Mouse (Mus musculus) liver, postnatal 0 days (tissue): Measurements from ENCODE around the gene Pld4. TPM values are rescaled to one million over a fixed set of nuclear protein-coding genes. Genes with fewer than 3 reads are reported as not detected.

Experiments used
- ATAC-seq: fragments of 200-750 bp; cut with Nextera tagmentation; 2 replicates; pipeline ENCODE4 v1.8.0; 2017; ENCODE audit warnings: mild to moderate bottlenecking, moderate library complexity
- DNase-seq: peaks from one replicate; pipeline ENCODE4 v3.0.0-alpha.2; 2016
- H3K27ac ChIP-seq: fragments of 300-500 bp; sonication (generic); 2 replicates; pipeline ENCODE4 v1.5.1; 2014; ENCODE audit warnings: antibody characterized with exemption, moderate library complexity, mild to moderate bottlenecking, low read depth
- H3K27me3 ChIP-seq: fragments of 300-500 bp; sonication (generic); 2 replicates; pipeline ENCODE4 v1.6.1; 2014; ENCODE audit warnings: low read length, control low read depth, mixed read lengths; ENCODE audit not compliant: insufficient read depth
- H3K36me3 ChIP-seq: fragments of 300-500 bp; sonication (generic); replicated peaks from 2 replicates; pipeline ENCODE4 v1.6.1; 2014; ENCODE audit warnings: mild to moderate bottlenecking, control low read depth, low read length, moderate library complexity, mixed read lengths; ENCODE audit not compliant: insufficient read depth
- H3K4me1 ChIP-seq: fragments of 300-500 bp; sonication (generic); 2 replicates; pipeline ENCODE4 v1.6.1; 2014; ENCODE audit warnings: antibody characterized with exemption, mild to moderate bottlenecking, control low read depth; ENCODE audit not compliant: insufficient read depth
- H3K4me2 ChIP-seq: fragments of 300-500 bp; sonication (generic); 2 replicates; pipeline ENCODE4 v1.6.1; 2014; ENCODE audit warnings: low read depth, mild to moderate bottlenecking, low read length, moderate library complexity, mixed read lengths
- H3K4me3 ChIP-seq: fragments of 300-500 bp; sonication (generic); 2 replicates; pipeline ENCODE4 v1.5.1; 2014; ENCODE audit warnings: low read depth, low read length
- H3K9ac ChIP-seq: fragments of 300-500 bp; sonication (generic); replicated peaks from 2 replicates; pipeline ENCODE4 v1.6.1; 2014; ENCODE audit warnings: mild to moderate bottlenecking, moderate library complexity
- H3K9me3 ChIP-seq: fragments of 300-500 bp; sonication (generic); 2 replicates; pipeline ENCODE4 v1.6.1; 2016; ENCODE audit warnings: mild to moderate bottlenecking, control low read depth, low read length, mixed read lengths
- CTCF ChIP-seq: sonication (generic); IDR thresholded peaks from 2 replicates; pipeline ENCODE4 v1.5.1; 2016; ENCODE audit warnings: antibody characterized with exemption, low read depth
- EP300 ChIP-seq: IDR thresholded peaks from 2 replicates; pipeline ENCODE4 v1.6.1; 2016; ENCODE audit warnings: antibody characterized with exemption, low read depth, mild to moderate bottlenecking
- WGBS: fragments of 180-500 bp; shearing (Covaris S2); extraction: QIAGEN DNeasy Blood & Tissue Kit; methylation state at CpG from one replicate; pipeline ENCODE4 v1.1.7; 2014; ENCODE audit not compliant: insufficient replicate concordance; 5-methylcytosine and 5-hydroxymethylcytosine counted together
- polyA plus RNA-seq: library from polyadenylated mRNA; unstranded; fragments of >200 nt; fragmentation: Nextera tagmentation; extraction: Ambion mirVana; gene quantifications from 2 replicates; pipeline ENCODE4 v1.2.1, GENCODE M21; 2015

Pld4 gene
- polyA plus RNA-seq, 1 experiment from 2014 or later, result 22.4 TPM

- H3K9ac ChIP-seq, result no peak overlapping the region
- no peak for TF ChIP-seq EP300
- no peak for TF ChIP-seq CTCF
- 83% methylated on average over 29 of the region's 29 CpGs for WGBS
Measured at GRCm38 (mm10) chr12:112735896-112736635, 24.4 kb upstream of the Pld4 start.

GRCm38 (mm10) chr12:112736636-112736925, 23.9 kb upstream of the Pld4 start:
- DNase-seq (no peak), ATAC-seq (no peak)
- H3K27ac ChIP-seq, result no peak overlapping the region
- H3K4me1 ChIP-seq, result no peaks in the 10 kb centered on the region
- no peaks in the 10 kb centered on the region for H3K27me3 ChIP-seq
- H3K9ac ChIP-seq, result no peak overlapping the region
- H3K36me3 ChIP-seq, result 0 out of 2 replicates have a peak, but pooled peaks cover 2% of the 10 kb centered on the region
- WGBS, result 83% methylated on average over 10 of the region's 10 CpGs
- no peak for TF ChIP-seq CTCF
- no peak for TF ChIP-seq EP300
- H3K9me3 ChIP-seq, result no peaks in the 10 kb centered on the region
- no peak overlapping the region for H3K4me3 ChIP-seq
- no peak overlapping the region for H3K4me2 ChIP-seq

More at GRCm38 (mm10) chr12:112735896-112736635, 24.4 kb upstream of the Pld4 start:
- H3K4me1 ChIP-seq, result no peaks in the 10 kb centered on the region
- no peaks in the 10 kb centered on the region for H3K27me3 ChIP-seq
- H3K36me3 ChIP-seq, result 0 out of 2 replicates have a peak, but pooled peaks cover 5% of the 10 kb centered on the region
- no peaks in the 10 kb centered on the region for H3K9me3 ChIP-seq
- H3K27ac ChIP-seq, result no peak overlapping the region
- H3K4me3 ChIP-seq, result no peak overlapping the region
- H3K4me2 ChIP-seq, result no peak overlapping the region
- ATAC-seq (no peak), DNase-seq (no peak)

- no peak for ATAC-seq
- no peak overlapping the region for H3K4me3 ChIP-seq
- H3K27ac ChIP-seq, result no peak overlapping the region
- H3K9ac ChIP-seq, result no peak overlapping the region
- no peaks in the 10 kb centered on the region for H3K9me3 ChIP-seq
- no peak for DNase-seq
- WGBS, result 84% methylated on average over 7 of the region's 7 CpGs
- 0 out of 2 replicates have a peak, but pooled peaks cover 2% of the 10 kb centered on the region for H3K36me3 ChIP-seq
- no peak overlapping the region for H3K4me2 ChIP-seq
- H3K27me3 ChIP-seq, result no peaks in the 10 kb centered on the region
- H3K4me1 ChIP-seq, result no peaks in the 10 kb centered on the region
- TF ChIP-seq CTCF (no peak), EP300 (no peak)
Measured at GRCm38 (mm10) chr12:112737081-112737480, 23.4 kb upstream of the Pld4 start.

- 0 out of 2 replicates have a peak, but pooled peaks cover 2% of the 10 kb centered on the region for H3K36me3 ChIP-seq
- H3K9me3 ChIP-seq, result no peaks in the 10 kb centered on the region
- peaks cover under 1% of the 10 kb centered on the region; the same call in 1 of the 2 replicates for H3K4me1 ChIP-seq
- ATAC-seq (no peak), DNase-seq (no peak)
- H3K4me2 ChIP-seq, result no peak overlapping the region
- no peak for TF ChIP-seq CTCF
- TF ChIP-seq EP300, result no peak
- H3K27ac ChIP-seq, result no peak overlapping the region
- 91% methylated on average over 14 of the region's 14 CpGs for WGBS
- H3K27me3 ChIP-seq, result no peaks in the 10 kb centered on the region
- H3K4me3 ChIP-seq, result no peak overlapping the region
- no peak overlapping the region for H3K9ac ChIP-seq
Measured at GRCm38 (mm10) chr12:112737761-112738160, 22.7 kb upstream of the Pld4 start.

GRCm38 (mm10) chr12:112738281-112739022, 22.0 kb upstream of the Pld4 start:
- ATAC-seq, result no peak
- H3K4me1 ChIP-seq, result peaks cover 3% of the 10 kb centered on the region; the same call in 1 of the 2 replicates

GRCm38 (mm10) chr12:112739023-112739568, 21.4 kb upstream of the Pld4 start:
- ATAC-seq (no peak), DNase-seq (no peak)
- Histone ChIP-seq H3K36me3 (0 out of 2 replicates have a peak, but pooled peaks cover 2% of the 10 kb centered on the region), H3K4me3 (no peak overlapping the region), H3K27ac (no peak overlapping the region), H3K9ac (no peak overlapping the region), H3K4me2 (no peak overlapping the region), H3K4me1 (peaks cover 3% of the 10 kb centered on the region; the same call in 1 of the 2 replicates), H3K9me3 (no peaks in the 10 kb centered on the region), H3K27me3 (no peaks in the 10 kb centered on the region)
- WGBS, result 89% methylated on average over 24 of the region's 24 CpGs
- TF ChIP-seq CTCF (no peak), EP300 (no peak)

More at GRCm38 (mm10) chr12:112738281-112739022, 22.0 kb upstream of the Pld4 start:
- Histone ChIP-seq H3K4me2 (no peak overlapping the region), H3K9ac (no peak overlapping the region), H3K27me3 (no peaks in the 10 kb centered on the region), H3K4me3 (no peak overlapping the region), H3K27ac (no peak overlapping the region), H3K36me3 (0 out of 2 replicates have a peak, but pooled peaks cover 2% of the 10 kb centered on the region), H3K9me3 (no peaks in the 10 kb centered on the region)
- WGBS, result 89% methylated on average over 31 of the region's 31 CpGs
- DNase-seq, result no peak
- no peak for TF ChIP-seq EP300
- TF ChIP-seq CTCF, result no peak
